Mouse (Mus musculus) brain, adult 2 months (tissue): ENCODE data around the gene Htr6.

Experiments used
- DNase-seq: peaks from one replicate; pipeline ENCODE4 v3.0.0; 2011; ENCODE audit warnings: low read depth, low spot score

Gene Htr6

DNA sequence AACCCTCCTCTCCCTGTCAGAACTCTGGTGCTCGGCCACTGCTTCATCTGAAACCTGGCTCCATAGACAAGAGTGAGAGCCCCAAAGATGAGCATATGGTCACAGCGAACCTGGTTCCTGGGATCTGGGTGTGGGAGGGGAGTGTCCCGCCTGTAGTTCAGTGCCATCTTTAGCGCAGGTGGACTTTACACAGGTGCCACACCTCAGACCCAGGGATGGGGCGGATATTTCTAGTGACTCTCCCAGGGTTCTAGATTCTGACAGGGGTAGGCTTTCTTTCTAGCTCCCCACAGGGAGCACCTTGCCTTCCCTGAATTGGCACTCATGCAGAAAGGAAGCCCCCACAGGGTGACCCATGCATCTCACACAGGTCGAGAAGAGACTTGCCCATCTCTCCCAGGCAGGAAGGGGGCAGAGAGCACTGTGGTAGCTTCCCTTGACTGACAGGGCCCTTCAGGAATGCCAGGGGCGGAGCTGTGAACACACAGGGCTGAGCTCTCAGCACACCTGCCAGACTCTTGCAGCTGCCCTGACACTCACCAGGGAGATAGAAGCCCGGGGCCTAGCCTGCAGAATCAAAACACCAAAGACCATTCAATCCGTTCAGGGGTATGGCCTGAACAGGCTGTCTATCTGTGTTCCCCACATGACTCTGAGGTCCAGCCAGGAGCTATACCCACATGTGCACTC is 13.8 kb upstream of the Htr6 start:
- DNase-seq = no peak

DNA sequence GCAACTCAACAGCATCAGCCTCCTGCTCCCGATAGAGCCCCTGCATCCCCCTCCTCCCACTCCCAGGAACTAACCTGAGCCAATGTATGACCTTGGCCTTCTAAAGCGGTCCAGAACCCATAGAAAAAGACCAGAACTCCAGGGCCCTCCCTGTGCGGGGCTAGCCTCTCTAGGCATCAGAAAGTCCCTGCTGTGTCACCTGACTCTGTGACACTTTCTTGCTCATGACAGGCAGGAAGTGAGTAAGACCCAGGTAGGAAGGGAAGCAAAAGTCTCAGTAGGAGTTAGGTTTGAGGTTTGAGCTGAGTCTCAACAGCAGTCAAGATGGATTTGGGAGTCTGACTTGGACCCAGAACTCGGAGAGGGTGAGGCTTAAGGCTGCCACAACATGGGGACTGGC is 11.6 kb upstream of the Htr6 start:
- no peak for DNase-seq

DNA sequence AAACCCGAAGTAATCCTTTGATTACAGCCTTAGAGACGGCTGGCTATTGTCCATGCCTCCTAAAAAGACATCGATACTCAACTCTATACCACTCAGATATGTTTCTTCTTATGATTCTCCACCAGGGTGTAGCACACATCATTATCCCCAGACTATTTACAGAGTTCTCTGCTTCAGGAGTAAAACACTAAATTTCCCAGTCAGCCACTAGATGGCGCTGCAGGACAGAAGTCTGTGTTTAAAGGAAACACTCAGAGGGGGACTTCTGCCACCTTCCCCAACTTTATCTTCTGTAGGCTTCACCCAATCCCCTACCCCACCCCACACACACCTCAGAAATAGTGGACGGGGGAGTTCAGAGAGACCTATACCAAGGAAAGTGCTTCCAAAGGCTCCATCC is 10.7 kb upstream of the Htr6 start:
- DNase-seq = peak; percentile 90

DNA sequence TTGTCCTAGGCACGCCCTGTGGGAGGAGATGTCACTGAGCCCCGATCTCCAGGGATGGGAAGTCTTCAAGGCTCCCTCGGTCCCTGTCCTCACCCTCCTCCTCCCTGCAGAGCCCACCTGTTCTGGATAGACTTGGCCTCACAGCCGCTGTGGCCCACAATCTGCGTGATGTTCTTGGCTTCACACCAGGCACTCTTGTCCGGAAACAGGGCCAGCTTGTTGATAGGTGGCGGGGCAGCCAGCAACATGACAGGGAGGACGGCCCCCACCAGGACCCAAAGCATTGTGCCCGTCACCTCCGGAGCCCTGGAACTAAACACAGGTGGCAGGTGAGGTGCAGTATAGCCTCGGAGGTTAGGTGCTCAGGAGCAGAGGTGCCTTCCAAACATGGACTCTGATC is 10.0 kb upstream of the Htr6 start:
- no peak for DNase-seq

DNA sequence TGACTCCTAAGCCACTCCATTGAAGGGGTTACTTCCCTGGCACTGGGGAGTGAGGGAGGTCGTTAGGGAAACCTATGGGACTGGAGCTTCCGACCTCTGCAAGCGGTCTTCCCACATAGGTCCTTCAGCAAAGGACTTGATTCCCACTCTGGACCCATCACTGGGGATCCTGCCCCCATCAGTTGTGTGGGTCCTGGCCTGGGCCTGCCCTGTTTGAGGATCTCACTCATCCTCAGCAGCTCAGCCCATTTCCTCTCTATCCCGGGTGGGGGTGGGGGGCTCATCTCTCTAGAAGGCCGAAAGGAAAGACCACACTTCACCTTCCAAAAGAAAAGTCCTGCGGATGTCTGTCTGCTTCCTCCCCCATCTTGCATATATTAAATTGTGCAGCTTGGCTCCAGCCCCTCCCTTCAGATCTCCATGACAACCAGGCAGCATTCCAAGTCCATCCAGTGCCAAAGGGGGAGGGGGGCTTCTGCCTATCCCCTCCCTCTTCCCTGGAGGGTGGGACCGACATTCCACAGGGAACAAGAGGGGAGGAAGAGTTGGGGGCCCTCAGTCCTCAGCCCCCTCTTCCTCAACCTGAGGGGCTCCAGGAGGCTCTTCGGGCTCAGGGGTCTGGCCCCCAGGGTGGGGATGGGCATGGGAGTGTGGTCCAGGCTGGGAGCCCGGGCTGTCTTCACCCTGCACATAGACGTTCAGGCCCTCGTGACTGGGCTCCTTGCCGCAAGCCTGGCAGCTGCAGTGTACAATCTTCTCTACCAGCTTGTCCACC is 7.6 kb upstream of the Htr6 start:
- DNase-seq = peak; percentile 43

DNA sequence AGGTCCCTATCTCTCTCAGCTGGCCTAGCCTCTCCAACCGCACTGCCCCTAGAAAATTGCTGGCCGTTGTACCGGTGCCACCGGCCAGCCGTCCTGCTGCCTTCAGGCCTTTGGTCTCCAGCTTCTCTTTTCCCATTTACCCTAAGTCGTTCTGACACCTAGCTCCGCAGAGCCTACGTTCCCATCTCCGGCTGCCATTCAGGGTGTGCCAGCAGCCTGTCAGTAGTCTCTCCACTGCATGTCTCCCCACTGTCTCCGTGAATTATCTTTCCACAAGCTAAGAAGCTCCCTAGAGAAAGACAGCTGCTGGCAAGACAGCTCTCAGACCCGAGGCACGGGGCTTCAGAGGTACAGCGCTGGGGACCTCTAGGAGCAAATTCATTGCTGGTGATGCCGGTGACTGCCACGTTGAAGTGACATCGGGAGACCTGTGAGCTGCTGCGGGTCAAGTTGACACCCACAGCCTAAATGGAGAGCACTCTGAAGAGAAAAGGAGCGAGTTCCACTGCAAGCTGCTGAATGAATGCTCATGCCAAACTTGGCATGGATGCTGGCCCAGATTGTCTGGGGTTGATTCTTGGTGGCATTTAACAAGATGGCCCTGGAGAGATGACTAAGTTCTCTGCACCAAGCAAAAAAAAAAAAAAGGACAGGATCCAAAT is 6.0 kb upstream of the Htr6 start:
- peak; percentile 89 for DNase-seq

DNA sequence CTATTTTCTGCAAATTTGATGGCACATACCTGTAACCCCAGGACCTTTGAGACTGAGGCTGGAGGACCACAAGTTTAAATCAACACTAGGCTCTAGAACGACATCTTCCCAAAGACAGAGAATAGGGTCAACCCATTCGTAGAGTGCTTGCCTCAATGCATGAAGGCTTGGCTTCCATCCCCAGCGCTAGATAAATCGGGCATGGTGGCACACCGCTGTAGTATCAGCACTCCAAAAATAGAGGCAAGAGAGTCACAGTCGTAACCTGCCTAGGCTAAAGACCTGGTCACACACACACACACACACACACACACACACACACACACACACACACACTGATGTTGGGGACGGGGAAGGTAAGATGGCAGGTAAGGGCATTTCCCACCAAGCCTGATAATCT is 4.9 kb upstream of the Htr6 start:
- DNase-seq = no peak

DNA sequence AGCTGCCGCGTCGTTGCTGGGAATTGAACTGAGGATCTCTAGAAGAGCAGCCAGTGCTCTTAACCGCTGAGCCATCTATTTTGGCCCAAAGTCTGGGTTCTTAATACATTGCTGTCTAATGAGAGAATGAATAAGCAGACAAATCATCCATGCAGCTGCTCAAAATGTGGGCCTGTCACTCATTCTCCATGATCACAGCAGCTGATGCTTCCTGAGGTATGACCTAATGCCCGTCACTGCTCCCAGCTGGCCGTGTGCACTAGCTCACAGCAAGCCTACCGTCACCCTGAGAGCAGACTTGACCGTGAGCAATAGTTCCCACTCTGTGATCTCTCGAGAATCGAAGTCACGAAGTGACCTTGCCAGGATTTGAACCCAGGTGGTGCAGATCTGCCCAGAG is 4.1 kb upstream of the Htr6 start:
- no peak for DNase-seq

DNA sequence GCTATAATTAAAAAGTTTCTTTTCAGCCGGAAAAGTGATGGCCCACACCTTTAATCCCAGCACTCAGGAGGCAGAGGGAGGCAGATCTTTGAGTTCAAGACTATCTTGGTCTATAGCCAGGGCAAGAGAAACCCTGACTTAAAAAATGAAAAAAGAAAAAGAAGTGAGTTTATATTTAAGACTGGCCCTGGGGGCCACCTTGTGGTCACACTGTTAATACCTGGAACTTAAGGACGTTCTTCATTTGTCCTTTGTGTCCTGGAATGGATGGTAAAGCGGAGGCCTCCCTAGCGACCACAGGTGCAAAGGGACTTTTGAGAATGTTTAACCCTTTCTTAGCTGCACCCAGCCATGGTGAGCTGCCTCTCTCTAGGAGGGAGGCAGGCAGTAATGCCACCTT is 3.4 kb upstream of the Htr6 start:
- DNase-seq = peak; percentile 44

DNA sequence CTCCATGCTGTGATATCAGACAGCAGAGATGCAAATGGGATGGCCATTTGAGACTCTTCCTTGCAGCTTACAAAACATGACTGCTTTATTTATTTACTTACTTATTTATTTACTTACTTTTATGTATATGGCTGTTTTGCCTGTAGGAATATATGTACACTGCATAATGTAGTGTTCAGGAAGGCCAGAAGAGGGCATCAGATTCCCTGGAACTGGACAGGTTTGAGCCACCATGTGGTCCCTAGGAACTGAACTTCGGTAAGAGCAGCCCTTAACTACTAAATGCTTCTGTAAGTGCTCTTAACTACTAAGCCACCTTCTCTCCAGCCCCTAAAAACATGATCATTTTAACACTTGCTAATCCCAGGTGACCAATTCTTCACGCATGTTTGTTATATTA is 2.9 kb upstream of the Htr6 start:
- DNase-seq = peak; percentile 69

DNA sequence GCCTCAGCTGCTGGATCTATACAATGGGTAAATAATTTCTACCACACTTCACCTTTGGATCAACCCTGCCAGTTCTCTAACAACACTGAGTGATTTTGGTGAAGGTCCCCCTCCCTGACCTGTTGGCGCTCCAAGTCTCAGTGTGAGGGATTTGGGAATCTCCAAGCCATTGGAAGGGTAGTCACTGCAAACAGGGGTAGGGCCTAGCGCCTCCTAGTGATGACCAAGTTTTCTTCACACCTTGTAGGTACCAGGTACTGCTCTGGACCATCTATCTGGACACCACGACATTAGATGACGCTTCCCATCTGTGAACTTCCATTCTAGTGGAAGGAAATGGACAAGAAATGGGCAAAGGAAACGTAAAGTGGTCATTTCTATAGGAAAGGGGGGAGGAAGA is 545 bp upstream of the Htr6 start:
- peak; percentile 82 for DNase-seq

DNA sequence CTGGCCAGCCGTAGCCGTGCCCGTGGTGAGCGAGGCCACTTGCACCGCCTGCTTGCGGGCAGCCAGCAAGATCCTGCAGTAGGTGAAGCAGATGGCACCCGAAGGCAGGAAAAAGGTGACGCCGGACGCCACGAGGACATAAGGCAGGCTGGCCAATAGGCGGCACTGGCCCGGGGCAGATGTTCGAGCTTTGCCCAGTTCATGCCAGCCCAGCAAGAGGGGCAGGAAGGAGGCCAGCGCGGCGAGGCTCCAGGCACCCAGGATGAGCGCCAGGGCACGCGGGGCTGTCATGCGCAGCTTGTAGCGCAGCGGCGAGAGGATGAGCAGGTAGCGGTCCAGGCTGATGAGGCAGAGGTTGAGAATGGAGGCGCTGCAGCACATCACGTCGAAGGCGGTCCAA is 1.3 kb downstream of the Htr6 start:
- DNase-seq = peak; percentile 40

DNA sequence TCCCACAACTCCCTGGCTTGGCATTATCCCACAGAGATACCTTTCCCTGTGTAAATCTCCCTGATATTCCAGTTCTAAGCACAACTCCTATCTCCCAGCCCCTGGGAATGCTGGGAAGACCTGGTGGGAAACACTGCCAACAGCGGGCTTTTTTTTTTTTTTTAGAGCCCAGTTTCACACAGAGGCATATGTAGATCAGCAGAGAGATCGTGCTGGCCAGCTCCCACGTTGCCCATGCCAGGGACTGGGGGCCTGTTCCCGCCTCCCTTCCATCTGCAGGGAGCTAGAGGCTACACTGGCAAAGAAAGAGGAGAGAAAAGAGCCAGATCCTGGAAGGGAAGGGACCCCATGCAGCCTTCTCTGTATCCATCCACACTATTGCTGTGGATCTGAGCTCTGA is 7.1 kb downstream of the Htr6 start:
- peak; percentile 84 for DNase-seq

DNA sequence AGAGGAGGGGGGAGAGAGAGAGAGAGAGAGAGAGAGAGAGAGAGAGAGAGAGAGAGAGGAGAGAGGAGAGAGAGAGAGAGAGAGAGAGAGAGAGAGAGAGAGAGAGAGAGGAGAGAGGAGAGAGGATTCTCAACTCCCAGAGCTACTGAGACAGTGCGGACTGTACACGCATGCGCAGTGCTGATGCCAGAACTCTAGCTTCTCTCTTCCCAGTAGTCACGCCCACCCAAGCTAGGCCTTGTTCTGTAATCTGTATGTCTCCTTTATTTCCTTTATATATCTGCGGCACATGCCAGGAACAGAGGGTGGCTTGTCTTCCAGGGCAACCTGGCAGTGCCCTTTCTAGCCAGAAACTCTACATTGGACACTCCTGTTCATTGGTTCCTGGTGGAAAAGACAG is 10.5 kb downstream of the Htr6 start:
- peak; percentile 70 for DNase-seq

DNA sequence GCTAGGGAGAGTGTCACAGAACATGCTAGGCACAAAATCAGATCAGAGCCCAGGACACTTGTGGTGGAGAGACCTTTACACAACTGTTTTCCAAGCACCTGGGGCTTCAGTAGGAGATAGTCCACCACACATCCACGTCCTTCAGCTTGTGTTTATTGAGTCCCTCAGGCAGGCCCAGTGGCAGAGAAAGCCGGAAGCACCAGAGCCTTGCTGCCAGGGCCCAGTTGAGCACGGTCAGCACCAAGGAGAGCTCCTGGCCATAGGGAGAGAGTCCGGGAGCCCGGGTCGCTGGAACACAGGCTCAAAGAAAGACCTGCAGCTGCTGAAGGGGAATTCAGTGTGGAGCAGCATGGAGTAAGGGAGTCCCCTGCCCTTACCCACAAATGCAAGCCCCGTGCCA is 15.8 kb downstream of the Htr6 start:
- no peak for DNase-seq

DNA sequence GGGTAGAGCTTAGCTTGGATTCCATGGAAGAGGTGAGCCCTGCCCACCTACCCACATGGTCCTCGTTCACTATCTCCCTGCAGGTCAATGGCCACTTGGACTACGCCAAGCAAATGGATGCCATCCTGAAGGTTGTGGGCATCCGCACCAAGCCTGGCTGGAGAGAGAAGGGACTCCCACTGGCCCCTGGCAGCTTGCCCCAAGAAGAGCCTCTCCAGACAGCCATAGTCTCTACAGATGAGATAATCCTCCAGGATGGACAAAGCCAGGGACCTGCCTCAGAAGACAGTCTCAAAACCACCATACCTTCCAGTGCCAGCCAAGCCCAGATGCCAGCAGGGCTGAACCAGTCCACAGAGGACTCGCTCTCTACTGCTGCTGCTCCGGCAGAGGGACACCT is 17.3 kb downstream of the Htr6 start:
- no peak for DNase-seq

DNA sequence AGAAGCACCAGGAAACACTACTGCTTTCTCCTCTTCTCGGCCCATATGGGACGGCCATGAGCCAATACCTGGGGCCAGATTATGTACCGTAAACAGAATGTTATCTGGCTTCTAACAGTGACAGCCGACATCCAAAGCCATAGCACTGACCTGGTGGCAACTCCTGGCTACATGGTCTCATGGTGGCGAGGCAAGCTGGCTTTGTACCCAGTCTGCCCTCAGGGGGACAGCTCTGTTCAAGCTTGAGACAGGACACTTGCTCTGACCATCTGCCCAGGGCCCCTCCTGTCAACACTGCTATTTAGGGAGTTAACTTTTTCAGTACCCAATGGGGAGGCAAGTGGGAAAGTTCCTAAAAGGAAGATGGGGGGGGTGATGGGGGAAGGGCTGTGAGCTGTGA is 18.1 kb downstream of the Htr6 start:
- no peak for DNase-seq

DNA sequence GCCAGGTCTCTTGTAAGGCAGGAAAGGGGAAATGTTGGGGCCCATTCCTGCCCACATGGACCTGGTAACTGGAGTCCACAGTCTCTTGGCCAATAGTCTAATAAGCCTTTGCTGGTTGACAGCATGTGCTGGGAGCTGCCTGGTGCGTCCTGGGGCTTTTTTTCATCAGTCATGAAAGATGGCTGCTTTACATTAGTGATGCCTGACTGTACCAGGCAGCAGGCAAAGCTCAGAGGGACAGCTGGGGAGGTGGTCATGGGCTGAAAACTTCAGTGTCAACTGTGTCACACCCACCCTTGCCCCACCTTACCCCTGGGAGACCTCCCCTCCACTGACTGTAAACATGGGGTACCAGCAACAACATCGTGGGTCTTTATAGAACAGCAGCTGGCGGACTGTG is 19.6 kb downstream of the Htr6 start:
- DNase-seq = no peak

DNA sequence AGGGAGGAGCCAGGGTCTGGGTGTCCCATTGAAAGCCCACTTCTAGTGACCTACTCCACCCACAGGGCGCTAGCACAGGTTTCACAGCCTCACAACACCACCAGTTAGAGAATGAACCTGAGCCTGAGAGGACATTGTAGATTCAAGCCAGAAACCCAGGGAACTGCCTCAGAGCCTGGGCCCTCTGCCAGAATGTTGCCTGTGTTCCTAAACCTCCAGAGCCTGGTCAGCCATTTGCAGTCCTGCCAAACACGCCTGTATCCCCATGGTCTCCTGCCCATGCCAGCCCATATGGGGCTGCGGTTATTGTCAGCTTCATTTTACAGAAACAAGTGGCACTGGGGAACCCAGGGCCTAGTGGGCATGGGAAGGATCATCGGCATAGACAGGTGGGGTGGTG is 20.0 kb downstream of the Htr6 start:
- DNase-seq = peak; percentile 66

DNA sequence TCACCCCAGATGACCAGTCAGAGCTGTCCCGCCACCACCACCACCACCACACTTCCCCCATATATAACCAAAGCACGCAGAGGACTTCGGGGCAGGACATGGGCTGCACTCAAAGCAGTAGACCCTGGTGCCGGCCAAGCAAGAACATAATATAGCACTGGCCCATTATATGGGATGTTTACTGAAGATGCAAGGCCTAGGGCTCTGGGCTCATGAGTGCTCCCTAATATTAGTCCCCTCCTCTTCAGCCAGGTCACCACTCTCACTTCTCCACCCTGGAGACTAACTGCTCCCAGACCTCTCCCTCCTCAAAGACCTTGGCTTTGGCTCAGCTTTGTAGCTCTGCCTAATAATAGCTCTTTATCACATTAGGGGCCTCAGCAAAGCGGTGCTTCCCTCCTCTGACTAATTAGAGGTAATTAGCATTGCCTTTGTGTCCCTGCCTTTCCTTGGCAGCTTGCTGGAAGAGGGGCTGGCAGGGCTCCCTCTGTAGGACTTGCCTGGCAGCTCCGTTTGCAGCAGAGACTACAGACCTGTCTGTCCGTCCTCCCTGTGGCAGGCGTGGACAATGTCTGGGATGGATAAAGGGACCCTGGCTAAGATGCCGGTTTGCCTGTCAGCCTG is 21.0 kb downstream of the Htr6 start:
- peak; percentile 78 for DNase-seq

DNA sequence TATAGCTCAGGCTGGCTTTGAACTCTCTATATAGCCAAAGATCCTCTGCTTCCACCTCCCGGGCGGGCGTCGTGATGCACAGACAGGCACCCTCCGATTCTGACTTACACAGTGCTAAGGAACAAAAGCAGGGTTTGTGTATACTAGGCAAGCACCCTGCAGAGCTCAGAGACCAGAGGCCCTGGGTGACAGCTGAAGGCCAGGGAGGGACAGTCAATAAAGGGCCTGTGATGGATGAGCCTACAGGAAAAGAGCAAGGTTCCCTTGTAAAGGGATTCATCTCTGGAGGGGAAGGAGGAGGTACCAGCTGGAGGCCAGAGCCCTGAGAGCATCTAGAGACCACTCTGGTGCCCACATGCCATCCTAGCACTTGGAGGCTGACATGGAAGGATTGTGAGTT is 22.0 kb downstream of the Htr6 start:
- no peak for DNase-seq

DNA sequence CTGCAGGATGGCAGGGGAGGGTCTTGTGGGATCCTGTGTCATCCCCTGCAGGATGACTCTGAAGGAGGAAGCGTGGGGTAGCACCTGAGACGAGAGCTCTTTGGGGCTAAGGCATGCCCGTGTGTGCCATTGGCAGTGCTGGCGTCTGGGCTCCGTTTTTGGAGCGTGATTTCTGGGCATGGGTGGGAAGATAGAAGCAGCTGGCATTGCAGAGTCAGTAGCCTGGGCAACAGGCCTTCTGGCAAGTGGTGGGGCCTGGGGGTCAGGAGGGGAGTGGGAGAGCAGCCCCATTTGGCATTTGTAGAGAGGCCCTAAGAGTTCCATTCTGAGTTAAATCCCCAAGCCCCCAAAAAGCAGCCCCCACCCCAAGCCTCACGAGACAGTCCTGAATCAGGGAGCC is 22.6 kb downstream of the Htr6 start:
- no peak for DNase-seq

DNA sequence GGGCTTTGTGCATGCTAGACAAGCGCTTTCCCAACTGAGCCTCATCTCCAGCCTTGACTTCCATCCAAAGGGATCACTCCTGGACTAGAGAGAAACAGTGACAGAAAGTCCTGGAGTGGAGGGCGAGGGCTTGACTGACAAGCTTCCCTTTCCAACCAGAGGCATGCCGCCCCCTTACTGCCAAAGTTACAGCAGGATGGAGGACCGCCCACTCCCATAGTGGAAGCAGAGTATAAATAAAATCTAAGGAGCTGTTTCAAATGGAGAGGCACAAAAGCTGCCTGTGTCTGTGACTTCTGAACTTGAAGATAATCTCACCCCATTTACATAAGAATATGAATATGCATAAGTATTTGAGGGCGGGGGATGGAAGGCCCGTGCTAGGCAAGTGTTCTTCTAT is 26.9 kb downstream of the Htr6 start:
- peak; percentile 78 for DNase-seq
